Mouse (Mus musculus): ENCODE results near the gene Fgfr2.

Fgfr2 gene

GRCm38 (mm10) chr7:131318340-131318739 is 1804.8 kb downstream of the Fgfr2 start:
- DNase-seq (ENCODE audit: low spot score), result no peak

- no peak for DNase-seq (ENCODE audit: low spot score)
Observed at GRCm38 (mm10) chr7:131317587-131317986, 1805.6 kb downstream of the Fgfr2 start.

GRCm38 (mm10) chr7:131314493-131314892 is 1808.7 kb downstream of the Fgfr2 start:
- DNase-seq (ENCODE audit: low spot score), result no peak

DNA sequence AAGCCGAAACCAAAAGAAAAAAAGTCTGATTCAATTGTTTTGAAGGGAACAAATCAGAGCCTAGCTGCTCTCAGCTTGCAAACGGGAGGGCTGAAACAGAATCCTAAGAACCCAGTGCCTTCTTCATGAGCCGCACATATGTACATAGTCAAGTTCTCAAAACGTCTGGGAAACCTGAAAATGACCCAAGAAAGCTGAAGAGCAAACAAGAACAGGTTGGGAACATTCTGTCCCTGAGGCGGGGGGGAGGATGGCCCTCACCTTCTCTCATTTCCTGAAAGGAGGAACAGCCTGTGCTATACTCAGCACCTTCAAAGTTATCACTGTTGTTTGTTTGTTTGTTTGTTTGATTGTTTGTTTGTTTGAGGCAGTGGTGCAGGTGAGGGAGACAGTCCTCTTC is 1816.4 kb downstream of the Fgfr2 start:
- no peak for DNase-seq (ENCODE audit: low spot score)

GRCm38 (mm10) chr7:131303340-131303739 is 1819.8 kb downstream of the Fgfr2 start:
- DNase-seq (ENCODE audit: low spot score), result no peak

DNA sequence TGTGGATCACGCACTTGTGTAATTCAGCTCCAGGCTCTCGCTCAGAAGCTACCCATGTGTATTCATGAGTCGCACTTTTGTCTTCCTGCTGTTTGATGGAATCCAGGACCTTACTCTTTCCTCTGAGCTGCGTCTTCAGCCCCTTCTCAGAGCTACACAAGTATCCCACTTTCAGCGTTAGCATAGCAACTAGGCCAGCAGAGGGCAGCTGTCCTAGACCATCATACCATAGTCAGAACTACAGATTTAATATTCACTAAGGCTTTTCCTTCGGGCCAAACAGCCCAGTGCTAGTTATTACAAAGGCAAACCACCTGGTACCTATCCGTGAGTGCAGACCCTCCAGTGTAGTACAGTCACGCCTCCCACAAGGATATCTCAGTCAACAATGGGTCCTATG is 1826.0 kb downstream of the Fgfr2 start:
- no peak for DNase-seq (ENCODE audit: low spot score)

DNA sequence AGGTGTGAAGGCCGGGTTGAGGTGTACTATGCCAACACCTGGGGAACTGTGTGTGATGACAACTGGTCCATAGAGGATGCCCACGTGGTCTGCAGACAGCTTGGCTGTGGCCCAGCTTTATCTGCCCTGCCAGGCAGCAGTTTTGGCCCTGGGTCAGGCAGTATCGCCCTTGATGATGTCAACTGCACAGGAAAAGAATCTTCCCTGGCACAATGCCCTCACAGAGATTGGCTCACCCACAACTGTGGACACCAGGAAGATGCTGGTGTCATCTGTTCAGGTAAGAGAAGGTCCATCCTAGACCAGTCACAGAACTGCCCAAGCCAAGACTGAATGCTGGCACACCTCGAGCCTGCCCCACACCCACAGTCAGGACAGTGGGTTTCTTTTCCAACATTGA is 1857.3 kb downstream of the Fgfr2 start:
- DNase-seq (ENCODE audit: low spot score), result no peak

- DNase-seq (ENCODE audit: low spot score), result no peak
Observed at GRCm38 (mm10) chr7:131264251-131264650, 1858.9 kb downstream of the Fgfr2 start.

DNA sequence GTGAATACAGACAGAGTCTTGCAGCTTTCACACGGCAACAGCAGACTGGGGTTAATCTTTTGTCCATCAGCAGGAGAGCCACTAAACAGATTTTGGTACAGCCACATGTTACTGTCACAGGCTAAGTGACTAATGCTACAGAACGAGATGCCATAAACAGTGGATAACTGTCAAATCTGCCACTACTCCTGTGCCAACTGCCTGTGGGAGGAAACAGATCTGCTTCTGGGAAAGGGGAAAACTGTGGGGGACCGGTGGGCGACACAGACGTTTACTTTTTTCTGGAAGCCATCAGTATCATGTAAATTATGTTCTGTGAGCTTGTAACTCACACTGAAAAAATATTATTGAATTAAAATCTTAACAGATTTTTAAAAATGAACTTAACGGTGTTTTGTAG is 1862.2 kb downstream of the Fgfr2 start:
- DNase-seq (ENCODE audit: low spot score), result no peak

DNA sequence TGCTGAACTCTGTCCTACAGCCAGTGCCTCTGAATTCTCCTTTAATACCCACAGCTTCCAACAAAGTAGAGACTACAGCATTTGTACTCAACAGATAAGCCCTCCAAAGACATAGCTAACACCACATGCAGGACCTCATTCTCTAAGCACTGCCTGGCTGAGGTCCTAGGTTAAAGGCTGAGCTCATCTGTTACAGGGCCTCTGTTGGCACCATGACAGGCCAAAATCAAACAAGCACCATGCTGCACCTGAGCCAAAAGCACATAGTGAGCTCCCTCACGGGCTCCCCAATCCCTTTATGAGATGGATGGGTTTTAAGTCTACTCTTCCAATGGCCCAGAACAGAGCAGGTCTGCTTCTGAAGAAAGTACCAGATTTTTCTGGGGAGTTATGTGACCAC is 1865.8 kb downstream of the Fgfr2 start:
- no peak for DNase-seq (ENCODE audit: low spot score)

- no peak for DNase-seq (ENCODE audit: low spot score)
Observed at GRCm38 (mm10) chr7:131256841-131257240, 1866.3 kb downstream of the Fgfr2 start.

DNA sequence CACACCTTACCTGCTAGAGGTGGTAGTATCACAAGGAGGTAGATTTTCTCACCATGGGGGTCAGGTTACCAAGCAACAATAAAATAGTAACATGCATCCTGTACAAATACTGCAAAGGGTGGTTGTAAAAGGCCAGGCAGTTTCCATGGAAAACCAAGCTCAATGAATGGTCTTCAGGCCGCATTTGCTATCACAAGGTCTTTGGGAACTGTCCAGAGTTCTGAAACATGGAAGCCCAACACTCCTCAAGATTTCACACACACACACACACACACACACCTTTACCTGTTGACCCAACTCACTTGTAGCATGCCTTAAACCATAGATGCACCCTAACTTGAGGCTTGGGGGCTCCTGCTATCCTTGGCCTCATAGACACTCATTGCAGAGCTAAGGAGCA is 1878.2 kb downstream of the Fgfr2 start:
- DNase-seq (ENCODE audit: low spot score), result no peak

DNA sequence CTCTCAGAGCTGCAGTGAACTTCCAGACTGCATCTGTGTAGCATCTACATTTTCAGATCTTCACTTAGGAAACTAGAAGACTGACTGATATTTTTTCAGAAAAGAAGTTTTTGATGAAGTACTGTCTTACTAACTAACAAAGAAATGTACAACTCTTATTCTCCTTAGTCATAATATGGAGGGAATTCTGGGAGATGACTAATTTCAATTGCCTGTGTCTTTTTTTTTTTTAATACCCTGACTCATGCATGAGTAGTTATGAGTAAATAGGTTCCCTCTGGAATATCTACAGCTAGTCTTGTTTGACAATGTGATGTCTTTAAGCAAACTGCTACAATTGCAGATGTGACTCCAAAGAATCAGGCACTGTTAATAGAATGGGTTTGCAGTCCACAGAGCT is 1887.1 kb downstream of the Fgfr2 start:
- DNase-seq (ENCODE audit: low spot score), result no peak

- DNase-seq (ENCODE audit: low spot score), result no peak
Observed at GRCm38 (mm10) chr7:131223086-131223485, 1900.1 kb downstream of the Fgfr2 start.

DNA sequence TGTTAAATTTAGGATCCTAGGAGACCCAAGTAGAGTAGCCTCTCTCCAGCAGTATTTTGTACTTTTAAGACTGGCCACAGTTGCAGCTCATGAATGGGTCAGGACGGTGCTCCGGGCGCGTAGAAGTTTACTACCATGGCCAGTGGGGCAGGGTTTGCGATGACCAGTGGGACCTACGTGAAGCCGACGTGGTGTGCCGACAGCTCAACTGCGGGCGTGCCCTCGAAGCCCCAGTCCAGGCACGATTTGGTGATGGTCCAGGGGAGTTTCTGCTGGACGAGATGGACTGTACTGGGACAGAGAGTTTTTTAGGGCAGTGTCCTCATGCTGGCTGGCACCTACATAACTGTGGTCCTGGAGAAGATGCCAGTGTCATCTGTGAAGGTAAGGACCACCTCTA is 1935.2 kb downstream of the Fgfr2 start:
- no peak for DNase-seq (ENCODE audit: low spot score)

DNA sequence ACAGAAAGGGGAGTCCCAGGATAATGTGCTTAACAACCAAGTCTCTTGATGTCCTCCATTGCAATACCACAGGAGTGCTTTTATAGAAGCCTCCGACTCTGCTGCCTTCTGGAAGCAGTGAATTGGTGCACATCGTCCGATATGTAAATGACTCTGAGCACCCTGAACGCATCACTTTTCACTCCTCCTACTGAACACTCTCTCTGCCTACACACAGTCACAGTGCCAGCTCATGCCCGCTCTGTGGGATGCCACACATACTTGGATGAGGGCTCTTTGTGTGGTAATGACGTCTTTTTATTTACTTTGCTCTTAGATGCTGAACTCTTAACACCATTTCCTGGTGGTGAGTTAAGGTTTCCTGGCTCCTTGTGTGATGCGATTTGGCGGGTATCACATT is 1936.1 kb downstream of the Fgfr2 start:
- no peak for DNase-seq (ENCODE audit: low spot score)

- no peak for DNase-seq (ENCODE audit: low spot score)
Observed at GRCm38 (mm10) chr7:131184339-131184738, 1938.8 kb downstream of the Fgfr2 start.

GRCm38 (mm10) chr7:131182685-131183084 is 1940.5 kb downstream of the Fgfr2 start:
- DNase-seq (ENCODE audit: low spot score), result no peak

DNA sequence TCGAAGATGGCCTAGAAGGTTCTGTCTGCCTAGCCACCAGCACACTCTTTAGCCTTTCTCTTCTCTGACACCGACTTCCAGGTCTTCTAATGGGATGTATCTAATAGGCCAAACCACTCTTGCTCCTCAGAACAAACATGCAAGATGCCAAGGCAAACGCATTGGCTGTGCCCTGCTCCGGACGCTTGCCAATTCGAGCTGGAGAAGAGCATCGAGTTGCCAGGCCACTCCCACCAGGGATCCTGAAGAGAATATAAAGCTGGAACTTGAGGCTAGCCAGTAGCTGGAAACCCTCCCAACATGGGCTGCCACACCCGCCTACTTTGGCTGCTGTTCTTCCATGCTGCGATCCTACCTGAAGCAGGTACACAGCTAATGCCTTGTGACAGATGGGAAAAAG is 1949.0 kb downstream of the Fgfr2 start, which contains the start of gene 5430419D17Rik:
TSS of gene 5430419D17Rik (plus strand) at position 282 of the 400 bp plus-strand sequence.
- DNase-seq (ENCODE audit: low spot score), result no peak

DNA sequence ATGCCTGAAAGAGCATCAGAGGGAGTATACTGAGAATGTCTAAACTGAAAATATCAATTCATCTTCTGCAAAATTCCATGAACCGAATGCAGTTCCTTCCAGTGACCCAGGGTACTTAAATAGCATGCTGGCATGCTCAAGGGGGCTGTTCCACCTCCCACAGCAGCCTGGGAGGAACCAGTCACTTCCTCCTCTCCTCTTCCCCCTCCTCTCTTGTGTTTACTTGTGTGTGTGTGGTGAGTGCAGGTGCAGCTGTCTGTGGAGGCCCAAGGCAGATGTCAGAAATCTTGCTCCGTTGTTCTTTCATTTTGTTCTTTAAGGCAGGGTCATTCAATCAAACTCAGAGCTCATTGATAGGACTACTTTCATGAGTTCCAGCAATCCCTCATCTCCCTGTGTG is 1954.1 kb downstream of the Fgfr2 start:
- no peak for DNase-seq (ENCODE audit: low spot score)

DNA sequence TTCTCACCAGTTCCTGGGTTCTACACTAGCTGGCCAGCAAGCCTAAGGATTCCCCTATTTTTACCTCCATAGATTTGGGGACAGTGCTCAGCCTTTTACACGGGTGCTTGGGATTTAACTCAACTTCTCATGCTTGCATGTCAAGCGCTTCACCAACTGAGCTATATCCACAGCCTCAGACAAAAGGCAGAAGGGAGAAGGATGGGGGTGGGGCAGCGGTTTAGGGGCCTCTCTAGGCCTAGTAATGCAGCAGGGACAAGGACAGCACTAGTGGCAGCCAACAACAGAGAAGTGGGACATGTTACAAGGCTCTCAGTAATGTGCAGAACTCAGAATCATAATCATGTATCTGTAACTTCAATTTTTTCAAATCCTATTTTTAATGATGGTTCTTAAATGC is 1955.4 kb downstream of the Fgfr2 start:
- no peak for DNase-seq (ENCODE audit: low spot score)

DNA sequence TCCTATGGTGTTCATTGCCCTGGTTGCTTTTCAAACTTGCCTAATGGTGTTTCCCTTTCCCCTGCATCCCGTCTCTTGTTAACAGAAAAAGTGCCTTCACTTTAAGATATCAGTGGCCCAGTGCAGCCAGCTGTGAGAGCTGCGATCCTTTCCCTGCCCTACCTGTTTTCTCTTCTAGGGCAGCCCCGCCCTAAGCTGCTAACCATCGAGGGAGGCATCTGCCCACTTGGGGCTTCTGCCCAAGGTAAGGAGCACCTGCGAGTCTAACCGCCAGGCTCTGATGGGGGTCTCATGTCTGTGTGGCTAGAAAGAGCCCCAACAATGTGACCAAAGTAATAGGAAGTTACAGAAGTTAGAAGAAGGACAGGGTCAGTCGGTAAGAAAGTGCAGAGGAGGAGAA is 1960.9 kb downstream of the Fgfr2 start:
- no peak for DNase-seq (ENCODE audit: low spot score)

- DNase-seq (ENCODE audit: low spot score), result no peak
Observed at GRCm38 (mm10) chr7:131153044-131153443, 1970.1 kb downstream of the Fgfr2 start.

DNA sequence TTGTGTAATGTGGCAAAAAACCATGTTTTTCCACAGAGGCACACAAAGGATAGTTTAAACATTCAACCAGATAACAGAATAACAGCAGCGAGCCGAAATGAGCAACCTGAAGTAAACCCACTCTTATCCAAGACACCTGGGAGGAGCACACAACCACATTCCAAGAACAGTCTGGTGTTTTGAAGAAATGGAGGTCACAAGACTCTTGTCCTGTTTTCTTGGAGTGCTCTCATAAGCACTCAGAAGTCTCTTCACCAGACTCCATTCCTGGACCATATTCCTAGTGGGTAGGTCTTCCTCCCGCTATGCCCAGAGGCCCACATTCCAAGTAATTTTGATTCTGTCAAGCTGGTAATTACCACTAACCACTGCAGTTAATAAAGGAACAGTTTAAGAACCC is 1973.0 kb downstream of the Fgfr2 start:
- no peak for DNase-seq (ENCODE audit: low spot score)

GRCm38 (mm10) chr7:131146214-131146613 is 1976.9 kb downstream of the Fgfr2 start, which contains the start of gene 4933402N03Rik:
Gene 4933402N03Rik (minus strand): TSS chr7:131146314.
- no peak for DNase-seq (ENCODE audit: low spot score)

Measured in spleen, adult 12 weeks (tissue).